1 mouse cellular context compared by ENCODE assay signal in genomic region chr7:31208237-31209054, GRCm38 (mm10).
TF ChIP-seq lines count a peak whose summit lies in the region.

No protein-coding gene starts in this region.

TF ChIP-seq in CH12.LX, 34 proteins besides CTCF, POLR2A, EP300 and RAD21 (continued from another document):
- TF ChIP-seq TBP (conservative IDR thresholded peaks at IDR 0.05; ENCODE audit: low read depth, low read length) (peak; percentile 71; the same call in 1 of the 2 replicates), HCFC1 (IDR thresholded peaks at IDR 0.05; ENCODE audit: low read depth, low read length) (peak; percentile 99), USF1 (IDR thresholded peaks at IDR 0.05; ENCODE audit: low read depth, low read length) (no peak), NELFE (IDR thresholded peaks at IDR 0.05; ENCODE audit: low read depth, low read length) (peak; percentile 75), MEF2A (IDR thresholded peaks at IDR 0.05; ENCODE audit: borderline replicate concordance, low read depth, low read length) (0 out of 2 replicates have a peak, but pooled peaks have one; percentile 34), NRF1 (IDR thresholded peaks at IDR 0.05; ENCODE audit: low read depth, low read length) (peak; percentile 22; the same call in 1 of the 2 replicates), IRF4 (IDR thresholded peaks at IDR 0.05; ENCODE audit: low read depth, low read length) (peak; percentile 71), RCOR1 (conservative IDR thresholded peaks at IDR 0.05; ENCODE audit: low read depth, low read length) (0 out of 2 replicates have a peak, but pooled peaks have one; percentile 31), ELF1 (IDR thresholded peaks at IDR 0.05; ENCODE audit: low read depth, low read length) (peak; percentile 83), SIN3A (IDR thresholded peaks at IDR 0.05; ENCODE audit: low read length) (peak; percentile 82), GABPA (IDR thresholded peaks at IDR 0.05; ENCODE audit: insufficient replicate concordance, low read depth, low read length) (peak; percentile 30; the same call in 1 of the 2 replicates), KAT2A (IDR thresholded peaks at IDR 0.05; ENCODE audit: insufficient replicate concordance, low read length) (peak; percentile 96; the same call in 1 of the 2 replicates), SMC3 (IDR thresholded peaks at IDR 0.05; ENCODE audit: low read depth, low read length) (no peak), ZMIZ1 (IDR thresholded peaks at IDR 0.05; ENCODE audit: low read depth, low read length) (peak; percentile 22; the same call in 1 of the 2 replicates), PAX5 (IDR thresholded peaks at IDR 0.05; ENCODE audit: low read length) (no peak), JUND (conservative IDR thresholded peaks at IDR 0.05; ENCODE audit: low read depth, low read length) (no peak), ZNF384 (IDR thresholded peaks at IDR 0.05; ENCODE audit: low read depth, low read length) (peak; percentile 34; the same call in 1 of the 2 replicates), UBTF (IDR thresholded peaks at IDR 0.05; ENCODE audit: low read depth, low read length) (0 out of 2 replicates have a peak, but pooled peaks have one; percentile 31), MAFK (IDR thresholded peaks at IDR 0.05; ENCODE audit: insufficient replicate concordance, low read length) (no peak), MXI1 (IDR thresholded peaks at IDR 0.05; ENCODE audit: low read depth, low read length) (peak; percentile 82)
